Comparison of ENCODE assay signal across 24 mouse cellular contexts in the genomic region with DNA sequence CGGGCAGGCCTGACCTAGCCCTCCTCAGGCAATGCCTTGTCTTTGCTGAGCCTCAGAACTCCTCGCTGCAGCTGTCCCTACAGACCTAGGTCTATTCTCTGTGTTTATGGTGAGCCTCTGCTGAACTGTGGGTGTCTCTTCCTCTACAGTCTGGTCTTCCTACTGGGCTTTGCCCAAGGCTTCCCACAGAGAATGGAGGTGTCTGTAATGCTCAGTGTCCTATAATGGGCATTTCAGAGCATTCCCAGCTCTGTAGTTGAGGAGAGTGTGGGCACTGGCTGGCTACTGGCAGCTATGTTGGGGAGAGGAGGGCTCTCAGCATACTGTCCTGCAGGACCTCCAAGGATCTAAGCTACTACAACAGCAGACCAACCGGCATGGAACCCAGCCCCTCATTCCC.
DNase-seq lines count a peak whose midpoint lies in the region; ATAC-seq and TF ChIP-seq lines count a peak whose summit lies in the region.
"Had no signal": no experiment of that assay in that cellular context is flagged by ENCODE, and none has a peak within 500 bp of the region (broad histone marks: within the 10 kb centered on the region; RNA-seq: fewer than 3 reads in every experiment).

No protein-coding gene starts in this region.

- H3K27ac ChIP-seq in left cerebral cortex, adult 2 months = peak overlapping the region; percentile 84
- no peak overlapping the region for H3K27ac ChIP-seq in embryonic facial prominence, embryonic 14.5 days (replicated peaks; ENCODE audit: low read depth, low read length)
- H3K27ac ChIP-seq in midbrain, embryonic 14.5 days (replicated peaks; ENCODE audit: low read depth, low read length) = peak overlapping the region; percentile 80
- H3K27ac ChIP-seq: heart, adult 2 months; liver, embryonic 14.5 days had no signal

- DNase-seq in frontal cortex, postnatal 36 days (ENCODE audit: low spot score in 2 of 2) = peak; percentile 33 to 53
- DNase-seq in frontal cortex, postnatal 25 days (ENCODE audit: low spot score in 2 of 2) = no peak
- DNase-seq in left cerebral cortex, adult 2 months (ENCODE audit: extremely low spot score in 1 of 2, low spot score in 2 of 2) = no peak
- DNase-seq in left cerebral cortex, postnatal 10 days (ENCODE audit: extremely low spot score in 1 of 2, low spot score in 2 of 2) = no peak
- DNase-seq in embryonic facial prominence, embryonic 14.5 days (ENCODE audit: low spot score) = no peak
- DNase-seq in midbrain, embryonic 14.5 days = no peak
- DNase-seq in adrenal gland, adult 2 months = no peak
- DNase-seq in Muller cell, postnatal 12 days (ENCODE audit: inconsistent ontology term) = no peak
- DNase-seq: adrenal gland, postnatal 14 days; B cell, adult 2 months; cerebellum, adult 18-20 months; gastrocnemius, postnatal 10 days; heart, adult 2 months; heart, postnatal 4 days; kidney, adult 8-10 months; kidney, postnatal 4 days; layer of hippocampus, postnatal 36 days; left cerebral cortex, postnatal 4 days; retina, postnatal 1 day had no signal

- 0 out of 2 replicates have a peak overlapping the region, but pooled peaks have one; percentile 14 for H3K9ac ChIP-seq in embryonic facial prominence, embryonic 14.5 days (ENCODE audit: low read depth, low read length)
- H3K9ac ChIP-seq in midbrain, embryonic 14.5 days (replicated peaks; ENCODE audit: low read length) = no peak overlapping the region
- H3K9ac ChIP-seq: embryonic facial prominence, embryonic 12.5 days; liver, embryonic 14.5 days had no signal

- WGBS in embryonic facial prominence, embryonic 14.5 days = 62% methylated on average over 3 of the region's 3 CpGs
- WGBS in midbrain, embryonic 14.5 days = 71% methylated on average over 3 of the region's 3 CpGs

- no peak overlapping the region for H3K4me2 ChIP-seq in embryonic facial prominence, embryonic 14.5 days (ENCODE audit: low read depth, low read length)
- H3K4me2 ChIP-seq in midbrain, embryonic 14.5 days (ENCODE audit: low read length) = no peak overlapping the region

- H3K4me3 ChIP-seq in left cerebral cortex, adult 2 months = no peak overlapping the region
- no peak overlapping the region for H3K4me3 ChIP-seq in embryonic facial prominence, embryonic 14.5 days (ENCODE audit: low read depth, low read length)
- H3K4me3 ChIP-seq in midbrain, embryonic 14.5 days (replicated peaks; ENCODE audit: low read depth, low read length) = no peak overlapping the region
- H3K4me3 ChIP-seq: embryonic facial prominence, embryonic 12.5 days; heart, adult 2 months; myocyte had no signal

- no peak for TF ChIP-seq CTCF in left cerebral cortex, adult 2 months (IDR thresholded peaks at IDR 0.05)

- H3K36me3 ChIP-seq in embryonic facial prominence, embryonic 14.5 days (ENCODE audit: control insufficient read depth, insufficient read depth, low read length) = no peaks in the 10 kb centered on the region
- no peaks in the 10 kb centered on the region for H3K36me3 ChIP-seq in midbrain, embryonic 14.5 days (ENCODE audit: control insufficient read depth, insufficient read depth, low read length)
- H3K36me3 ChIP-seq: embryonic facial prominence, embryonic 12.5 days had no signal

- no peak for ATAC-seq in embryonic facial prominence, embryonic 14.5 days (ENCODE audit: low read depth)
- no peak for ATAC-seq in midbrain, embryonic 14.5 days (ENCODE audit: low FRiP score, low TSS enrichment)
- ATAC-seq: inflammation-experienced regulatory T-cells, adult 6 months; lung, postnatal 0 days had no signal

- H3K27me3 ChIP-seq in embryonic facial prominence, embryonic 14.5 days (replicated peaks; ENCODE audit: control insufficient read depth, insufficient read depth, low read length) = no peaks in the 10 kb centered on the region
- no peaks in the 10 kb centered on the region for H3K27me3 ChIP-seq in midbrain, embryonic 14.5 days (ENCODE audit: control insufficient read depth, insufficient read depth, low read length)
- H3K27me3 ChIP-seq: embryonic facial prominence, embryonic 12.5 days had no signal

- no peaks in the 10 kb centered on the region for H3K9me3 ChIP-seq in embryonic facial prominence, embryonic 14.5 days (ENCODE audit: control insufficient read depth, low read length)
- no peaks in the 10 kb centered on the region for H3K9me3 ChIP-seq in midbrain, embryonic 14.5 days (ENCODE audit: control insufficient read depth, low read length)
- H3K9me3 ChIP-seq: embryonic facial prominence, embryonic 12.5 days had no signal

- intact Hi-C loops in left cerebral cortex, adult 2 months (cut with DNase I) = loop anchor here (5.0 kb wide), 1 partner anchor 197 kb away; no protein-coding TSS in a partner anchor
- intact Hi-C loops in left cerebral cortex, postnatal 10 days (cut with DNase I) = loop anchor here (2.0 to 10.0 kb wide), 2 partner anchors 71 to 199 kb away; no protein-coding TSS in a partner anchor

- H3K4me1 ChIP-seq in embryonic facial prominence, embryonic 14.5 days (ENCODE audit: control insufficient read depth, insufficient read depth, low read length) = peaks cover 9% of the 10 kb centered on the region; the same call in 1 of the 2 replicates
- peaks cover 11% of the 10 kb centered on the region for H3K4me1 ChIP-seq in midbrain, embryonic 14.5 days (ENCODE audit: control insufficient read depth, insufficient read depth, low read length)

Comparison
In these comparisons a context has a peak if more than half of its experiments do, and no peak if none do; other contexts are left out.
1. DNase-seq: peak in frontal cortex, postnatal 36 days (2 of 2); none in frontal cortex, postnatal 25 days (0 of 2), left cerebral cortex, adult 2 months (0 of 2), left cerebral cortex, postnatal 10 days (0 of 2), embryonic facial prominence, embryonic 14.5 days (single experiment), midbrain, embryonic 14.5 days (single experiment), adrenal gland, adult 2 months (single experiment) and Muller cell, postnatal 12 days (single experiment).